Mouse (Mus musculus) limb, embryonic 11.5 days (tissue): ENCODE data around the gene Faim. TPM values are rescaled to one million over a fixed set of nuclear protein-coding genes. Genes with fewer than 3 reads are reported as not detected.

Source experiments
- ATAC-seq: fragments of 200-750 bp; cut with Nextera tagmentation; 2 replicates; pipeline ENCODE4 v1.8.0; 2017; ENCODE audit warnings: low read depth; ENCODE audit not compliant: insufficient number of reproducible peaks, low FRiP score, low TSS enrichment
- DNase-seq: peaks from one replicate; pipeline ENCODE4 v3.0.0-alpha.2; 2015; ENCODE audit warnings: low spot score
- H3K27ac ChIP-seq: fragments of 300-500 bp; sonication (generic); replicated peaks from 2 replicates; pipeline ENCODE4 v1.5.1; 2014; ENCODE audit warnings: low read depth, mild to moderate bottlenecking, low read length
- H3K27me3 ChIP-seq: fragments of 300-500 bp; sonication (generic); 2 replicates; pipeline ENCODE4 v1.6.1; 2014; ENCODE audit warnings: mild to moderate bottlenecking, low read length, mixed read lengths; ENCODE audit not compliant: control insufficient read depth, insufficient read depth
- H3K36me3 ChIP-seq: fragments of 300-500 bp; sonication (generic); 2 replicates; pipeline ENCODE4 v1.6.1; 2014; ENCODE audit warnings: mild to moderate bottlenecking, low read length, moderate library complexity, mixed read lengths; ENCODE audit not compliant: control insufficient read depth, insufficient read depth
- H3K4me1 ChIP-seq: fragments of 300-500 bp; sonication (generic); 2 replicates; pipeline ENCODE4 v1.6.1; 2014; ENCODE audit warnings: low read length, mixed read lengths; ENCODE audit not compliant: control insufficient read depth, insufficient read depth
- H3K4me2 ChIP-seq: fragments of 300-500 bp; sonication (generic); 2 replicates; pipeline ENCODE4 v1.6.1; 2014; ENCODE audit warnings: low read depth, mild to moderate bottlenecking, moderate library complexity; ENCODE audit not compliant: severe bottlenecking
- H3K4me3 ChIP-seq: fragments of 300-500 bp; sonication (generic); 2 replicates; pipeline ENCODE4 v1.5.1; 2014; ENCODE audit warnings: low read depth, low read length
- H3K9ac ChIP-seq: fragments of 300-500 bp; sonication (generic); 2 replicates; pipeline ENCODE4 v1.6.1; 2014; ENCODE audit warnings: mild to moderate bottlenecking, low read length
- H3K9me3 ChIP-seq: fragments of 300-500 bp; sonication (generic); 2 replicates; pipeline ENCODE4 v1.6.1; 2016; ENCODE audit warnings: low read length; ENCODE audit not compliant: control insufficient read depth
- WGBS: fragments of 180-500 bp; shearing (Covaris S2); extraction: QIAGEN DNeasy Blood & Tissue Kit; methylation state at CpG from one replicate; pipeline ENCODE4 v1.1.7; 2014; 5-methylcytosine and 5-hydroxymethylcytosine counted together
- polyA plus RNA-seq: library from polyadenylated mRNA; unstranded; fragments of >200 nt; fragmentation: Nextera tagmentation; extraction: Ambion mirVana; gene quantifications from 2 replicates; pipeline ENCODE4 v1.2.1, GENCODE M21; 2014

Faim gene
- polyA plus RNA-seq, 1 experiment from 2014 or later = 58.5 TPM

GRCm38 (mm10) chr9:99016301-99016700 lies 30.1 kb downstream of the Faim start:
- 75% methylated on average over 3 of the region's 3 CpGs for WGBS
- Histone ChIP-seq H3K27ac (no peak overlapping the region), H3K9ac (no peak overlapping the region), H3K4me2 (no peak overlapping the region), H3K27me3 (no peaks in the 10 kb centered on the region), H3K36me3 (no peaks in the 10 kb centered on the region), H3K9me3 (no peaks in the 10 kb centered on the region), H3K4me3 (no peak overlapping the region), H3K4me1 (peaks cover 3% of the 10 kb centered on the region; the same call in 1 of the 2 replicates)
- no peak for DNase-seq
- no peak for ATAC-seq

DNA sequence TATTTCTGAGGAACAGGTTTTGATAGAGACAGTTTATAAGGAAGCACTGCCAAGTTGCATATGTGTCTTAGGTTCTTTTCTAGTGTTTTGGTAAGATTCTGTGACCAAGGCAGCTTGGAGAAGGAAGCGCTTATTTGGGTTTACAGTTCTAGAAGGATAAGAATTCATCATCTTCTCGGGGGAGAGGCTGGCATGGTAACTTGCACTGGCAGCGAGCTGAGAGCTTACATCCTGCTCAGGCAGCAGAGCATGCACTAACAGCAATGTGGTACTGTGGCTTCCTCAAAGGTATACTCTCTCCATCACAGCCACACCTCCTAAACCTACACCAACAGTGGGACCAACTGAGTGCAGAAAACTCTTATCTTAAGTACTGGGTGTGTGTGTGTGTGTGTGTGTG lies 30.6 kb downstream of the Faim start:
- Histone ChIP-seq H3K4me1 (peaks cover 3% of the 10 kb centered on the region; the same call in 1 of the 2 replicates), H3K36me3 (no peaks in the 10 kb centered on the region), H3K4me3 (no peak overlapping the region), H3K27me3 (no peaks in the 10 kb centered on the region), H3K9me3 (no peaks in the 10 kb centered on the region), H3K27ac (no peak overlapping the region), H3K4me2 (no peak overlapping the region), H3K9ac (no peak overlapping the region)
- WGBS = 76% methylated on average over 3 of the region's 3 CpGs
- ATAC-seq (no peak), DNase-seq (no peak)

DNA sequence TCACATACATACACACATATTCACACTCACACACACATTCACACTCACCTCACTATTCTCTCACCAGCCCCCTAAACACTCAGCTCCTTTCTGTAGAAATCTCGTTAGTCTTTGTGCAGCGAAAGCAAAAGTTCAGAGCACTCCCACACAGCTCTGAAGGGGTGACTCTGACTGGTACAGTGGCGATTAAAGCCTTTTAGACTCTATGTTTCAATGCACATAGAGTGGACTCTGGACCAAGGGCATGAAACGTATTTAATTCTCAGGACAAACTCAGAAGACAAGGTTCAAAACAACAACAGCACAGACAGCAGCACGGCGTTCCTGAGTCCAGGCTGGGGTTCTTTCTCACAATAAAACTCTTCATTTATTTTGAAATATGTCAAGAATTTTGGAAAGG lies 31.5 kb downstream of the Faim start:
- no peak overlapping the region for H3K4me3 ChIP-seq
- no peaks in the 10 kb centered on the region for H3K36me3 ChIP-seq
- H3K9ac ChIP-seq = no peak overlapping the region
- ATAC-seq = no peak
- no peaks in the 10 kb centered on the region for H3K4me1 ChIP-seq
- H3K9me3 ChIP-seq = no peaks in the 10 kb centered on the region
- 83% methylated on average over 6 of the region's 6 CpGs for WGBS
- H3K4me2 ChIP-seq = no peak overlapping the region
- no peak overlapping the region for H3K27ac ChIP-seq
- H3K27me3 ChIP-seq = no peaks in the 10 kb centered on the region
- no peak for DNase-seq

DNA sequence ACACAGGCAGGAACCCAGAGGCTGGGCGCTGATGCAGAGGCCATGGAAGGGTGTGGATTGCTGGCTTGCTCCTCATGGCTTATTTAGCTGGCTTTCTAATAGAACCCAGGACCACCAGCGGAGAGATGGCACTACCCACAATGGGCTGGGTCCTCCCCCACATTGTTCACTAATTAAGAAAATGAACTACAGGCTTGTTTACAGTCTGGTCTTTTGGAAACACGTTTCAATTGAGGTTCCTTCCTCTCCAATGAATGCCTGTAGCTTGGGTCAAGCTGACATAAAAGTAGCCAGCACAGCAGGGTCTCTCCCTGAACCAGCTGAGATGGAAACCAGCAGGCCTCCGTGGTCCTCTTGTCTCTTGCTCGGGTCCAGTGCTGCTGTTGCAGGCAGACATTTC lies 35.0 kb downstream of the Faim start:
- Histone ChIP-seq H3K9ac (no peak overlapping the region), H3K4me2 (no peak overlapping the region), H3K9me3 (no peaks in the 10 kb centered on the region), H3K27ac (no peak overlapping the region), H3K36me3 (no peaks in the 10 kb centered on the region), H3K4me3 (no peak overlapping the region), H3K4me1 (no peaks in the 10 kb centered on the region), H3K27me3 (no peaks in the 10 kb centered on the region)
- DNase-seq (no peak), ATAC-seq (no peak)
- whole genome bisulfite sequencing = 55% methylated on average over 5 of the region's 5 CpGs

- ATAC-seq (no peak), DNase-seq (no peak)
- no peaks in the 10 kb centered on the region for H3K4me1 ChIP-seq
These were observed 35.6 kb downstream of the Faim start for GRCm38 (mm10) chr9:99021751-99022150.

GRCm38 (mm10) chr9:99032031-99032430 lies 45.9 kb downstream of the Faim start:
- no peaks in the 10 kb centered on the region for H3K4me1 ChIP-seq
- DNase-seq (no peak), ATAC-seq (no peak)
- no peak overlapping the region for H3K4me3 ChIP-seq
- no peak overlapping the region for H3K4me2 ChIP-seq
- no peaks in the 10 kb centered on the region for H3K36me3 ChIP-seq
- no peak overlapping the region for H3K27ac ChIP-seq
- H3K27me3 ChIP-seq = no peaks in the 10 kb centered on the region
- WGBS = 86% methylated on average over 8 of the region's 8 CpGs
- H3K9me3 ChIP-seq = no peaks in the 10 kb centered on the region
- no peak overlapping the region for H3K9ac ChIP-seq

More at GRCm38 (mm10) chr9:99021751-99022150, 35.6 kb downstream of the Faim start:
- H3K4me2 ChIP-seq = no peak overlapping the region
- H3K36me3 ChIP-seq = no peaks in the 10 kb centered on the region
- no peak overlapping the region for H3K9ac ChIP-seq
- no peak overlapping the region for H3K27ac ChIP-seq
- WGBS = 88% methylated on average over 4 of the region's 4 CpGs
- no peak overlapping the region for H3K4me3 ChIP-seq
- no peaks in the 10 kb centered on the region for H3K9me3 ChIP-seq
- H3K27me3 ChIP-seq = no peaks in the 10 kb centered on the region

DNA sequence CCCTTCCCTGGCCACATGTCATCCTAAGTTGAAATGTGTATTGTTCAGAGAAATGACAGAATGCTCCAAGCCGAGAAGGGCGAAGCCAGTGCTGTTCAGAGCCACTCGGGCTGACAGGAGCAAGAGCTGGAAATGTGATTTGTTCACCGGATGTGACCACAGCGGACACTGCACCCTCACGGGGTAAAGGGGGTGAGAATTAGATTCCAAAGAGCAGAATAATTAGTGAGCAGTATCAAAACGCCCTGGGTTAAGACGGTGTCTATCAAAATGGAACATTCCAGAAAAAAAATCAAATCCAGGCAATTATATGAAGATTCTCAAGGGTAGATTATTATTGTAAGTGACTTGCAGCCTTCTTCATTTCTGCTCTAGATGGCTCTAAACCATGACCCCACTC lies 47.9 kb downstream of the Faim start:
- H3K4me1 ChIP-seq = no peaks in the 10 kb centered on the region
- 90% methylated on average over 8 of the region's 8 CpGs for WGBS
- H3K9me3 ChIP-seq = no peaks in the 10 kb centered on the region
- no peak overlapping the region for H3K27ac ChIP-seq
- no peak for ATAC-seq
- no peaks in the 10 kb centered on the region for H3K36me3 ChIP-seq
- no peak overlapping the region for H3K9ac ChIP-seq
- no peak overlapping the region for H3K4me2 ChIP-seq
- H3K4me3 ChIP-seq = no peak overlapping the region
- no peak for DNase-seq
- no peaks in the 10 kb centered on the region for H3K27me3 ChIP-seq

GRCm38 (mm10) chr9:99035575-99035974 lies 49.4 kb downstream of the Faim start, which contains the start of gene Gm1123:
Gene Gm1123 (minus strand): TSS chr9:99035715.
- H3K9me3 ChIP-seq = no peaks in the 10 kb centered on the region
- 83% methylated on average over 12 of the region's 12 CpGs for WGBS
- no peak within 1 kb of the TSS for H3K9ac ChIP-seq
- no peak for DNase-seq
- no peak within 1 kb of the TSS for H3K4me2 ChIP-seq
- H3K4me1 ChIP-seq = no peaks in the 10 kb centered on the region
- H3K4me3 ChIP-seq = no peak within 1 kb of the TSS
- no peak for ATAC-seq
- H3K36me3 ChIP-seq = no peaks in the 10 kb centered on the region
- no peaks in the 10 kb centered on the region for H3K27me3 ChIP-seq
- no peak within 1 kb of the TSS for H3K27ac ChIP-seq

- DNase-seq (no peak), ATAC-seq (no peak)
- H3K9ac ChIP-seq = no peak overlapping the region
- H3K27ac ChIP-seq = no peak overlapping the region
- no peaks in the 10 kb centered on the region for H3K9me3 ChIP-seq
- no peak overlapping the region for H3K4me3 ChIP-seq
- no peaks in the 10 kb centered on the region for H3K4me1 ChIP-seq
- 78% methylated on average over 9 of the region's 9 CpGs for WGBS
- H3K27me3 ChIP-seq = no peaks in the 10 kb centered on the region
- no peak overlapping the region for H3K4me2 ChIP-seq
- H3K36me3 ChIP-seq = no peaks in the 10 kb centered on the region
These were observed 55.8 kb downstream of the Faim start for GRCm38 (mm10) chr9:99041994-99042393.
